Mouse (Mus musculus) forebrain, embryonic 11.5 days (tissue): ENCODE results near the gene Sema3e. TPM values are rescaled to one million over a fixed set of nuclear protein-coding genes. Genes with fewer than 3 reads are reported as not detected.

ENCODE experiments used
- ATAC-seq: fragments of 200-750 bp; cut with Nextera tagmentation; replicated peaks from 2 replicates; pipeline ENCODE4 v1.8.0; 2017; ENCODE audit warnings: moderate TSS enrichment; ENCODE audit not compliant: low FRiP score
- DNase-seq: peaks from one replicate; pipeline ENCODE4 v3.0.0-alpha.2; 2017; ENCODE audit warnings: low spot score
- H3K27ac ChIP-seq: fragments of 300-500 bp; sonication (generic); 2 replicates; pipeline ENCODE4 v1.5.1; 2014; ENCODE audit warnings: low read depth, low read length
- H3K27me3 ChIP-seq: fragments of 300-500 bp; sonication (generic); 2 replicates; pipeline ENCODE4 v1.6.1; 2014; ENCODE audit warnings: mild to moderate bottlenecking, low read length, mixed read lengths; ENCODE audit not compliant: control insufficient read depth, insufficient read depth
- H3K36me3 ChIP-seq: fragments of 300-500 bp; sonication (generic); 2 replicates; pipeline ENCODE4 v1.6.1; 2014; ENCODE audit warnings: mild to moderate bottlenecking, low read length, moderate library complexity, mixed read lengths; ENCODE audit not compliant: control insufficient read depth, insufficient read depth
- H3K4me1 ChIP-seq: fragments of 300-500 bp; sonication (generic); replicated peaks from 2 replicates; pipeline ENCODE4 v1.6.1; 2014; ENCODE audit warnings: low read length, mixed read lengths; ENCODE audit not compliant: control insufficient read depth, insufficient read depth
- H3K4me2 ChIP-seq: fragments of 300-500 bp; sonication (generic); 2 replicates; pipeline ENCODE4 v1.6.1; 2014; ENCODE audit warnings: low read depth, mild to moderate bottlenecking, low read length, moderate library complexity, mixed read lengths; ENCODE audit not compliant: severe bottlenecking
- H3K4me3 ChIP-seq: fragments of 300-500 bp; sonication (generic); 2 replicates; pipeline ENCODE4 v1.5.1; 2014; ENCODE audit warnings: low read depth, low read length
- H3K9ac ChIP-seq: fragments of 300-500 bp; sonication (generic); 2 replicates; pipeline ENCODE4 v1.6.1; 2014; ENCODE audit warnings: low read length
- H3K9me3 ChIP-seq: fragments of 300-500 bp; sonication (generic); 2 replicates; pipeline ENCODE4 v1.6.1; 2016; ENCODE audit warnings: low read length, mixed read lengths; ENCODE audit not compliant: control insufficient read depth
- WGBS: fragments of 180-500 bp; shearing (Covaris S2); extraction: QIAGEN DNeasy Blood & Tissue Kit; methylation state at CpG from one replicate; pipeline ENCODE4 v1.1.7; 2014; 5-methylcytosine and 5-hydroxymethylcytosine counted together
- polyA plus RNA-seq: library from polyadenylated mRNA; unstranded; fragments of >200 nt; fragmentation: Nextera tagmentation; extraction: Ambion mirVana; gene quantifications from 2 replicates; pipeline ENCODE4 v1.2.1, GENCODE M21; 2014

Gene Sema3e
- polyA plus RNA-seq, 1 experiment from 2014 or later, result 1.1 TPM

- no peak for DNase-seq
Observed at GRCm38 (mm10) chr5:14260156-14260555, 235.1 kb downstream of the Sema3e start.

GRCm38 (mm10) chr5:14267400-14267799 lies 242.3 kb downstream of the Sema3e start:
- Histone ChIP-seq H3K27me3 (no peaks in the 10 kb centered on the region), H3K27ac (no peak overlapping the region), H3K4me3 (no peak overlapping the region), H3K4me1 (no peaks in the 10 kb centered on the region), H3K9ac (no peak overlapping the region), H3K9me3 (no peaks in the 10 kb centered on the region), H3K36me3 (no peaks in the 10 kb centered on the region), H3K4me2 (no peak overlapping the region)
- DNase-seq (no peak), ATAC-seq (no peak)
- 84% methylated on average over 2 of the region's 2 CpGs for WGBS

More at GRCm38 (mm10) chr5:14260156-14260555, 235.1 kb downstream of the Sema3e start:
- Histone ChIP-seq H3K27ac (no peak overlapping the region), H3K9me3 (no peaks in the 10 kb centered on the region), H3K4me2 (no peak overlapping the region), H3K4me3 (no peak overlapping the region), H3K27me3 (no peaks in the 10 kb centered on the region), H3K9ac (no peak overlapping the region), H3K4me1 (no peaks in the 10 kb centered on the region), H3K36me3 (no peaks in the 10 kb centered on the region)
- ATAC-seq, result no peak
- 92% methylated on average over 4 of the region's 4 CpGs for WGBS

Other genes starting within 250 kb of the Sema3e start
- not detected in 2 replicates for gene Speer3, start 233.7 kb upstream of the Sema3e start, polyA plus RNA-seq